Mouse (Mus musculus): ENCODE data around the gene Csmd2.

GRCm38 (mm10) chr4:127947696-127948095 is 40.0 kb upstream of the Csmd2 start:
- TF ChIP-seq POLR2A (IDR thresholded peaks at IDR 0.05; ENCODE audit: borderline replicate concordance, control insufficient read depth, low read depth, low read length) (no peak), CTCF (IDR thresholded peaks at IDR 0.05; ENCODE audit: control insufficient read depth, insufficient read depth, low read length) (no peak)
